Mouse (Mus musculus) hematopoietic stem cell, adult 5-6 weeks (primary cell): ENCODE measurements around the gene Elobl. TPM values are rescaled to one million over a fixed set of nuclear protein-coding genes. Genes with fewer than 3 reads are reported as not detected.

Experiments
- ATAC-seq, 2 experiments: fragments of 125-278 bp in 1 of 2; replicated peaks in 1 of 2; 2 replicates each; pipeline ENCODE4 v1.8.0; 2016 to 2017; ENCODE audit warnings: inconsistent platforms in 2 of 2, mild to moderate bottlenecking in 2 of 2, moderate number of reproducible peaks in 2 of 2, low read depth in 1 of 2, moderate TSS enrichment in 1 of 2; ENCODE audit not compliant: low FRiP score in 2 of 2, poor library complexity in 2 of 2, severe bottlenecking in 2 of 2, insufficient read depth in 1 of 2, low TSS enrichment in 1 of 2
- total RNA-seq: library from RNA; stranded (forward); fragments of 172-1452, 232-1000 nt; gene quantifications from 2 replicates; pipeline ENCODE4 v1.2.3, GENCODE M21; 2017

The Elobl gene
- total RNA-seq, 1 experiment from 2014 or later: not detected

DNA sequence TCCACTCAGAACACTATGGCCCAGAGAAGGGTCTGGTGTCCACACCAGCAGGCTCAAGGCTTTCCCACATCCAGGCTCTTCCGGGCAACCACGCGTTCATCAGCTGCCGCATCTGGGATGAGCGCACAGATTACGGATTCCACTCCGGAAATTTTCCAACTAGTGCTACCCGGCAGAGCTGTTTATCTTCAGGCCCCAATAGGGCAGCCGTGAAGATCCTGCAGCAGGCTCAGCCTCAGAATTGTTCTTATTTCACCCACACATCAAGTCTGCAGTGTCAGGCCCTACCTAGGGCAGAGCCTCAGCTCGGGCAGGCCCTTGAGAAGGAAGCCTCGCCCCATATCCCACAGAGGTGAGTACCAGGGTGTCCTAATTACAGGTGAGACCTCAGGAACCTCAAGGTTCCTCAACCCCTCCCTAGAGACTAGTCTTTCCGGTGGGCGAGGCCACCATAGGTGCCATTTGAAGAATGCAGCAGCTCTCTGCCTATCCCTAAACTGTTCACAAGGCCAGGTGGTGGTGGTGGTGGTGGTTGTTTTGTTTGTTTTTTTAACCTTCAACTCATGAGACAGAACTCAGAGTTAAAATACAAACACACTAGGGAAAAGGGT is 16.0 kb downstream of the Elobl start:
- ATAC-seq: no peak

DNA sequence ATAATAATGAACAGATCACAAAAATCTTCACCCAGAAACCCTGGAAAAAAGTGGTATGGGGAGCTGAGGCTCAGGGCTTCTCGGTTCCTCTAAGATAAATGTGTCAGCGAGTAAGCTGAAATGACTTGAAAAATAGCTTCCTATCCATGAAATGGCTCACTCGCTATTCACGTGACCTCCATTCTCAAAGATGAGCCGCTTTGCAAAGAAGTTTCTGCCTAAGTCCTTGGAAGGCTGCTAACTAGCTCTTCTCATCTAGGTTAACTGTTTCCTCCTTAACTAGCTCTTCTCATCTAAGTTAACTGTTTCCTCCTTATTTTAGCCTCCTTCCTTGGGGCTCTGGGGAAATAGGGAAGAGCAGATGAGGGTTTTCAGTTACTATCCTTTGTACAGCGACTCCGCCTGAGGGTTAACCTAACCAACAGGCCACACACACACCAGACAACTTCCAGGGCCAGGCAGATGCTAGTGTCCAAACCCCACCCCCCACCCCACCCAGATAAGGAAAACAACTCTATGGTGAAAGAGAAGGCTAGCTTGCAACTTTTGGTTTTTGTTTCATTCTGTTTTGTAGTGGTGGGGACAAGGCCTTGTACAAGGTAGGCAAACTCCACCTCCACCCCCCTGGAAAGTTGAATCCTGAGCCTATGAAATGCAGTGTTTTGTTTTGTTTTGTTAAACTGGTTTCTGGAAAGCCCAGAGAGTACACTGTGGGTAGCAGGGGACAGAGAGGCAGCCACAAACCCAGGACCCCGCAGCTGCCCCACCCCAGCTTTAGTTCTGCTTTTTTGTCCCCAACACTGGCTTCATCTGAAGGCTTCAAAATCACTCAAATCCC is 16.7 kb downstream of the Elobl start:
- ATAC-seq: peak; percentile 39 to 59; a peak in 3 of 4 replicates

DNA sequence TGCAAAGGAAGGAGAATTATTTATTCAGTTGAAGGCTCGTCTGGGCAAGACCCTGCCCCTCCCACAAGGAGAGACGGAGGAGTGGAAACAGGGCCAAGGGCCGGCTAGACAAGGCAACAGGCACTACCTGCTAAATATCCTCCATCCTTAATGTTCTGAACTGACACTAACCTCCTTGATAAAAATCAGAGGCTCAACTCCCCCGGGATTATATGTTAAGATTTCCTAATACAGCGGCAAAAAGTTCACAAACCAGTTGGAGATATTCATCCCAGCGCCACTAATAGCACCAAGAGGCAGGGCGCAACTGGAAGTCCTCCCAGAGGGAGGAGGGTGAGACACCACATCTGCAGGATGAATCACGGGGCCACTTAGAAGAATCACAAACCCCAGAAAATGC is 17.8 kb downstream of the Elobl start:
- no peak for ATAC-seq

DNA sequence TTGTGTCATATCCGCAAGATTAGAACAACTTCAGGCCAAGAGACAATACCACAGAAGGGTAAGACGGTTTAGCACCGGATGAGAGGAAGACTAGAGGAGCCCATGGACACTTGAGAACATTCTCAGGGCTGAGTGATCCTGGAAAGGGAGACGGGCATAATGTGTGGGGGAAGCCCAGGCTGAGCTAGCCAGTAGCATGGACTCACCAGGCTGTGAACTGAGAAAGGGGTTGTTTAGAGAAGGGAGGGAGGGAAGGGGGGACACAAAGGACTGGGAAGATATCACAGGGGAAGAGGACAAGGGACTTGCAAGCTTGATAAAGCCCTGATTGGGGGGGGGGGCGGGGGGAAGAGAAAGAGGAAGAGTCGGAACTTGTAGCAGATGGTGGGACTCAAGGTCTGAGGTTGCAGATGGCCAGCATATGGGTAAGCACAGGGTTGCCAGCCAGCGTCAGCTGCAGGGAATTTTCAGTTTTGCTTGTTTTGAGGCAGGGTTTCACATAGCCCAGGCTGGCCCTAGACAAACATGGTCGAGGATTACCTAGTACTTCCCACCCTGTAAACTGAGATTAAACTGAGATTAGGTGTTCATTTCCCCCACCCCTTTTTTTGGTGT is 20.7 kb downstream of the Elobl start:
- ATAC-seq: no peak

DNA sequence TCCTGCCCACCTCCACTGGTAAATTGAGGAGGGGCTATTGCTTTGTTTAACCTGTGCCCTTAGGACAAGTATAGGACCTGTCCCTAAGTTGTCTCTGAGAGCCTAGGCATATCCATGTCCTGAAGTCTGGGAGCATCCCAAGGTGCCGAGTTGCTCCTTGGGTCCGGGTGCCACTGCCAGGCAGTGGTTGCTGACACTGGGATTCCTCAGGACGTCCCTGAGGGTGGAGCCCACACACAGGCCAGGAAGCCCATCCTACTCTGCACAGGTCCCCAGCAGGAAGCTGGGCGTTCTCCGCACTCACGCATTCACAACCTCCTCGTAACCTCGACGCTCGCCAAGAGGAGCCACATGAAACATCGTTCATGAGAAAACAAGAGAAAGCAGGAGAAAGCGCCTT is 25.2 kb downstream of the Elobl start:
- no peak for ATAC-seq

DNA sequence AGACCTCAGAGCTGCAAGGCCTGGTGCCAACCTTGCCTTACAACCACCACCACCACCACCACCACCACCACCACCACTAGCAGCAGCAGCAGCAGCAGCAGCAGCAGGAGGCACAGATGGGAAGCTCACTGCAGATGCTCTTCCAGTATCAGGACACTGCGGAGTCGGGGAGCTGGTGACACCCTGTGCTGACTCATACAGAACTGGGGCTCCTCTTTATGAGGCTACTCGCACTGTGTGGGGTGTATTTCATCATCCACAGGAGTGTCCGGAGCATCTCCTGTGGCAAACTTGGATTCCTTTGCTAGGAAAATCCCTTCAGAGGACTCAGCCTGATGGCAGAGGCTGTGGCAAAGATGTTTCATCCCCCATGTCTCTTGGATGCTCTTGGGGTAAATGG is 27.1 kb downstream of the Elobl start:
- ATAC-seq: no peak

DNA sequence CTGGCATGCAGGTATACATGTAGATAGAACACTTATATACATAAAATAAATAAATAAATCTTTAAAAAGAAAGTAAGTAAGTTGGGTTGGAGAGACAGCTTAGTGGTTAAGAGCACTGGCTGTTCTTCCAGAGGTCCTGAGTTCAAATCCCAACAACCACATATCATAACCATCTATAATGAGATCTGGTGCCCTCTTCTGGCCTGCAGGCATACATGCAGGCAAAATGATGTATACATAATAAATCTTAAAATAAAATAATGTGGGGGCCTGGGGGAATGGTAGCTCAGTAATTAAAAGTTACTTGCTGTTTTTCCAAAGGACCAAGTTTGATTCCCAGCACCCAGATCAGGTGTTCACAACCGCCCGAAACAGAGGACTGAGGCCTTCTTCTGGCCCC is 28.0 kb downstream of the Elobl start:
- no peak for ATAC-seq

DNA sequence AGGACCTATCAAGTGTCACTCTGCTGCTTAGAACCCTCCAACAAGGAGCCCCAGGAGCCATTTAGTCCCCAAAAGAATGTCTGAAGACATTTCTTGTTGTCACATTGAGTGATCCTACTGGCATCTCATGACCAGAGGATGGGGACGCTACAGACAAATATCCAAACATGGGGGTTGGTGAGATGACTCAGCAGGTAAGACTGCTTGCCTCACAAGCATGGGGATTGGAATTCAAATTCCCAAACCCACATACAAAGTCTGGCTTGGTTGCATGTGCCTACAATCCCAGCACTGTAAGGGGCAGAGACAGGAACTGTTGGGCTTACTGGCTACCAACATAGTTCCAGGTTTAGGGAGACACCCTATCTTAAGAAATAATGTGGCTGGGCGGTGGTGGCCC is 28.8 kb downstream of the Elobl start:
- no peak for ATAC-seq

DNA sequence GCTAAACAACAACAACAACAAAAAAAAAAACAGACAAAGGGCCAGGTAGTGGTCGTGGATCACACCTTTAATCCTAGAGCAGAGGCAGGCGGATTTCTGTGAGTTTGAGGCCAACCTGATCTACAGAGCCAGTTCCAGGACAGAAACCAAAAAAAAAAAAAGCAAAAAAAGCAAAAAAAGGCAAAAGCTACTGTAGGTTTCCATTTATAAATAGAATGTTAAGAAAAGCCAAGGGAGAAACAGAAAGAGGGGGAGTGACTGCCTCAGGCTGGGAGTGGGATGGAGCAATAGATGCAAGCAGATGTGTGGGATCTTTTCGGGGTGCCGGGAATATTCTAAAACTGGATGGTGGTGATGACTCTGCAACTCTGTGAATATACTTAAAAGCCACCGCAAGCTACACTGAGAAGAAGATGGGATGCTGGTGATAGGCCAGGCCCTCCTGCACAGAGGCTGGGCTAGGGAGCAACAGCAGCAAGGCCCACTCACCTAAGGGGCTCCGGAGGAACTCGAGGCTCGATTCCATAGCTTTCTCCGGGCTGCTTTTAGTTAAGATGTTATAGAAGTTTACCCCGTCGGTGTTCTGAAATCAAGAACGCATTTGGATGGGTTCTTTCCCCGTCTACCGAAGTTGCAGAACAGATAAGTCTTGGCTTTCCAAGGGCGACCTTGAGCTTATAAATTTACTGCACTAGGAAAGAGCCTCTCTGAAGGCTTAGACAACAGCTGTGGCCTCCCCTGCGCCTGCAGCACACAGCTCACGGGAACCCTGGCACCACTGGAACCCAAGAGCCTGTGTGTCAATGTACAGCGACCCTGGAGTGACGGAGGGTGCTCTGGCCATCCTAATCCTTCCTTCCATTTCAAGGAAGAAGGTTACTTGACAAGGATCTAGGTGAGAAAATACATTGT is 32.4 kb downstream of the Elobl start:
- ATAC-seq: no peak

DNA sequence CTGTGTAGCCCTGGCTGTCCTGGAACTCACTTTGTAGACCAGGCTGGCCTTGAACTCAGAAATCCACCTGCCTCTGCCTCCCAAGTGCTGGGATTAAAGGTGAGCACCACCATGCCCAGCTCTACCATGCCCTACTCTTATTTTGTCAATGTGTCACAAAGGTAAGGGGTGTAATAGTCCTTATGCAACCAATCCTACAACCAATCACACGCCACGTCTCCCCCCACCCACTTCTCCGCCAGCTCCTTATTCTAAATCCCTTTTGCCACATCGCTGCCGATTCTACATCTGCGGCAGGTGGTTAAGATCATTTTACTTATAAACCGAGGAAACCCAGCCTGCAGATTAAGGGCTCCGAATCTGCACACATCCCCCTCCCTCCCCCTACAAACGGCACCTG is 33.7 kb downstream of the Elobl start:
- no peak for ATAC-seq

DNA sequence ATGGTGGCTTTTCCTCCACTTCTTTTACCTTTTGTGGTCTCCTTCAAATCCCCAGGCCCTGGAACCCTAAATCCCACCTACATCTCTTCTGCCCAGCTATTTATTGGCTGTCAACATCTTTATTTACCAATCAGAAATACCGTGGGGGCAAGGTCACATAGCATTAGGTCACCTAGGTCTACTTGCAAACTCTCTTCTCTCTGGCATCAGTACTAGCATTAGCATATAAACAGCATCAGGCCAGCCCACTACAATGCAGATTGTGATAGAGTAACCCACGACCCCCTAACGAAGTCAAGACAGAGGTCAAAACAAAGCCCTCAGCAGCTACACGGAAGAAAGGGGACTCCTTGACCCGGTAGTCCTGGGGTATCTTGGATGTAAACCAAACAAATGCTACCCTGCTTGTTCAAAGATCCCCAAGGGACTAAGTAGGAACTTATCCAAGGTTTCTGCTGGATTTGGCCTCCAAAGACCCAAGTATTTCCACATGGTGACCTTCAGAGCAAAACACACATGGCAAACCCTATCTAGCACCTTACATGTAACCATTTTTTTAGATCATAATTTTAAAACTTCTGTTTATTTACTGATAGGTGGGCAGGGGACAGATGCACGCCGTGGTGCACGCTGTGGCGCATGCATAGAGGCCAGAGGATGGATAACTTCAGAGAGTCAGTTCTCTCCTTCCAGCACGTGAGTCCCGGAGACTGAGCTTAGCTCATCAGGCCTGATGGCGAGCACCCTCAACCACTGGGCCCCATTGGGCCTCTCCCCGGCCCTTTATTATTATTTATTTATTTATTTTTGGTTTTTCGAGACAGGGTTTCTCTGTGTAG is 34.8 kb downstream of the Elobl start:
- ATAC-seq: no peak

DNA sequence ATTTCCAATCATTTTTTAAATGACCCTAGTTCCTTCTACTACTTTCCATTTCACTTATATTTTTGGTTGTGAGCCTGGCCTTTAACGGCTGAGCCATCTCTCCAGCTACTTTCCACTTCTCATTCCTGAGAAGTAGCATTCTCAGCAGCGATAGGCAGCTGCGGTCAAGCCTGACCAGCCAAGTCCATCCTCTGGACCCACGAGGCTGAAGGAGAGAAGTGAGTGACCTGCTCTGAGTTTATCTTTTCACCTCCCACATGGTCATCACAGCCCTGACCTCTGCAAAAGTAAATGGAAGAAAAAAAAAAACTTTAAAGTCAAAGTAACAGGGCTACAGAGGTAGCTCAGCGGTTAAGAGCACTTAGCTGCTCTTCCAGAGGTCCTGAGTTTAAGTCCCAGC is 40.2 kb downstream of the Elobl start:
- no peak for ATAC-seq

Other genes starting within 250 kb of the Elobl start
- gene Msi2, start 248.4 kb downstream of the Elobl start, total RNA-seq: 397 and 440 TPM in 2 replicates
- 16.7 and 22.4 TPM in 2 replicates for gene Akap1, start 102.3 kb downstream of the Elobl start, total RNA-seq
- gene Scpep1, start 11.5 kb downstream of the Elobl start, total RNA-seq: 13.4 and 15.6 TPM in 2 replicates
- 15.5 and 22.5 TPM in 2 replicates for gene Coil, start 3.3 kb upstream of the Elobl start, total RNA-seq
- gene Trim25, start 32.4 kb upstream of the Elobl start, total RNA-seq: 26.1 and 36.6 TPM in 2 replicates
- gene Dgke, start 99.9 kb upstream of the Elobl start, total RNA-seq: 9.5 and 10.2 TPM in 2 replicates
- not detected in 2 replicates for gene Gm525, start 106.9 kb upstream of the Elobl start, total RNA-seq